Mouse (Mus musculus): ENCODE results near the gene Cacna1e. TPM values are rescaled to one million over a fixed set of nuclear protein-coding genes. Genes with fewer than 3 reads are reported as not detected.

Cacna1e gene
- polyA plus RNA-seq, 1 experiment, result not detected

DNA sequence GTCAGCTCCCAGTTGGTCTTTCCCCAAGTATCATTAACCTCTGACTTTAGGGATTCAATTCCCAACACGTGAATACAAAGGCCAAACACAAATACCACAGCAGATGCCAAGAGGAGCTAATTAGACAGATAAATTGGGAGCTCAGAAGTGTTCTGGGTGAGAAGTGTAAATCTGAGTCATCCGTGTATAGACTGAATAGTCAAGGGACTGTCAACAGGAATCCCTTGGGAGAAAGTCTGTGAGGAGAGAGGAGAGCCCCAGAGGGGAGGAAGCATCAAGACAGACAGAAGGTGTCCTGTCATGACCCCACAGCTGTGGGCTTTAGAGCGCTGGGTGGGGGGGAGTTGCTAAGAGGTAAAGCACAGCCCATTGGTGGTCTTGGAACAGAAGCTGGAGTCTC lies 276.9 kb downstream of the Cacna1e start:
- no peak overlapping the region for H3K4me3 ChIP-seq (replicated peaks)
- no peaks in the 10 kb centered on the region for H3K36me3 ChIP-seq (ENCODE audit: control insufficient read depth)
- H3K27me3 ChIP-seq (ENCODE audit: control insufficient read depth), result no peaks in the 10 kb centered on the region
- TF ChIP-seq TAL1 (IDR thresholded peaks at IDR 0.05; ENCODE audit: low read length), result no peak
- no peak for TF ChIP-seq GATA1 (IDR thresholded peaks at IDR 0.05; ENCODE audit: low read length)
- no peaks in the 10 kb centered on the region for H3K9me3 ChIP-seq (ENCODE audit: control insufficient read depth, low read length)
- no peaks in the 10 kb centered on the region for H3K4me1 ChIP-seq (ENCODE audit: control insufficient read depth)

DNA sequence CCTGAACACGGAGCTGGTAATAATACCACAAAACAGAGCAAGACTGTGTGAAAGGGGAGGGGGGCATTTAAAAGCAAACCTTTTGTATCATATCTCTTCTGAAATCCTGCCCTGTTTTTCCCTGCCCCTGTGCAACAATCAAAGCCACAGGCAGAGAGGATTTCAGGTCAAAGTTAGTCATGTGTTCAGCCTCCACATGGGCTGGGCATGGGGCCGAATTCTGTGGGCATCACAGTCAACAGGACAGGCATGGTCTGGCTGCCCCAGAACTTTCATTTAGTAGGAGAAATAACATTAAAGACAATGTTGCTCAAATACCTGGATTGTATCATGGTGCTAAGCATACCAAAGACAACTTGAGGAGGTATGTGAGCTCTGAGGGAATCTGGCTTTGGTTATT lies 278.7 kb downstream of the Cacna1e start:
- no peak for TF ChIP-seq TAL1 (IDR thresholded peaks at IDR 0.05; ENCODE audit: low read length)
- Histone ChIP-seq H3K27me3 (ENCODE audit: control insufficient read depth) (no peaks in the 10 kb centered on the region), H3K36me3 (ENCODE audit: control insufficient read depth) (no peaks in the 10 kb centered on the region), H3K9me3 (ENCODE audit: control insufficient read depth, low read length) (no peaks in the 10 kb centered on the region), H3K4me1 (ENCODE audit: control insufficient read depth) (no peaks in the 10 kb centered on the region), H3K4me3 (replicated peaks) (no peak overlapping the region)

DNA sequence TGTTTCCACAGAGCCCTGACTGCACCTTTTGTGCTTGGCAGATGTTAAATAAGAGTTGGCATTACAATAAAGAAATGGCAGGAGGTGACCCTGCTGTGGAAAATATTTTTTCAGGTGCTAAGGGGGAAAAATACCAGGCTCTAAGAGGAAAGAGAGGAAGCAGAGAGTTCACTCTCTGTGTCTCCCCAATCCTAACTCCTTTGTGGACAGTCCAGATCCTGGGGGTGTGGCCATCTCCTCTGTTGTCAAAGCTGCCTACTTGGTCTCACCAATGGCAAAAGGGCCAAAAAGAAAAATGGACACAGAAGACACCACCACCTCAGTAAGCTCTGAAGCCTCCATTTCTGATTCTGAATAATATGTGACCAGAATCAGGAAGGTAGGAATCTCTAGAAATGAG lies 280.5 kb downstream of the Cacna1e start:
- peaks cover 6% of the 10 kb centered on the region for H3K9me3 ChIP-seq (ENCODE audit: control insufficient read depth, low read length)
- no peak overlapping the region for H3K4me3 ChIP-seq (replicated peaks)
- no peaks in the 10 kb centered on the region for H3K27me3 ChIP-seq (ENCODE audit: control insufficient read depth)
- TF ChIP-seq TAL1 (IDR thresholded peaks at IDR 0.05; ENCODE audit: low read length) (no peak), GATA1 (IDR thresholded peaks at IDR 0.05; ENCODE audit: low read length) (no peak)
- no peaks in the 10 kb centered on the region for H3K4me1 ChIP-seq (ENCODE audit: control insufficient read depth)
- no peaks in the 10 kb centered on the region for H3K36me3 ChIP-seq (ENCODE audit: control insufficient read depth)

DNA sequence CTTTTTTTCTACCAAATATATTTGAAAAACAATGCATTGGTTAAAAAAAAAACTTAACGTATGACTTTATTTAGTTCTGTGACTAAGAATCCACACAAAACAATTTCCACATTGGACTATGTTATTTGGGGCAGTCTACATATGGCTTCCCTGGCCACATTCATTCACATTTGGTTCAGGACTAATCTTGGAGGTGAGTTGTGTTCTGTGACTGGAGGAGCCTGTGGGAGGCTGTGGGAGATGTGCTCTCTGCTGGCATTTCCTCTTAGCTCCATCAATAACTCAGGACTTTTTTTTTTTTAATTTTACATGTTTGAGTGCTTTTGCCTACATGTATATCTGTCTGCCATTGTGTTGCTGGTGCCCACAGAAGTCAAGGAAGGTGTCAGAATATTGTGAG lies 281.8 kb downstream of the Cacna1e start:
- Histone ChIP-seq H3K4me3 (replicated peaks) (no peak overlapping the region), H3K9me3 (ENCODE audit: control insufficient read depth, low read length) (peaks cover 8% of the 10 kb centered on the region), H3K27me3 (ENCODE audit: control insufficient read depth) (no peaks in the 10 kb centered on the region), H3K36me3 (ENCODE audit: control insufficient read depth) (no peaks in the 10 kb centered on the region), H3K4me1 (ENCODE audit: control insufficient read depth) (no peaks in the 10 kb centered on the region)
- no peak for TF ChIP-seq GATA1 (IDR thresholded peaks at IDR 0.05; ENCODE audit: low read length)

DNA sequence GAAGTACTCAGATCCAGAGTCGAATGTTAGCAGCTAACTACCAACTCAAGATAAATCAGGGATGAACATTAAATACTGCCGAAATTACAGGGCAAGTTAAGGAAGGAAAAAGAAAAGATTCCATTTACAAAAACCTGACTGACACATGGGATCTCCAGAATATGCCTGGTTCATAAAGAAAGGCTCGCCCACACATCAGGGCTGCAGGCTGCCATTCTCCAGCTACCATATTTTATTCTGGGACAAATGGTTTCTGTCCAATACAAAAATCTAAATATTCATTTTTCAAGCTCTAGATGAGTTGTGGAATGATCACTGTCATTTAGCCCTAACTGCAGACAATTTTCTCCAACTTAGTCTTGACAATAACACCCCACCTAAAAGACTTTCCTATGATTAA lies 301.8 kb downstream of the Cacna1e start:
- Histone ChIP-seq H3K9me3 (ENCODE audit: control insufficient read depth, low read length) (peaks cover 3% of the 10 kb centered on the region; the same call in 1 of the 2 replicates), H3K27me3 (ENCODE audit: control insufficient read depth) (no peaks in the 10 kb centered on the region), H3K36me3 (ENCODE audit: control insufficient read depth) (no peaks in the 10 kb centered on the region), H3K4me3 (replicated peaks) (no peak overlapping the region), H3K4me1 (ENCODE audit: control insufficient read depth) (no peaks in the 10 kb centered on the region)
- TF ChIP-seq GATA1 (IDR thresholded peaks at IDR 0.05; ENCODE audit: low read length) (no peak), TAL1 (IDR thresholded peaks at IDR 0.05; ENCODE audit: low read length) (no peak)

DNA sequence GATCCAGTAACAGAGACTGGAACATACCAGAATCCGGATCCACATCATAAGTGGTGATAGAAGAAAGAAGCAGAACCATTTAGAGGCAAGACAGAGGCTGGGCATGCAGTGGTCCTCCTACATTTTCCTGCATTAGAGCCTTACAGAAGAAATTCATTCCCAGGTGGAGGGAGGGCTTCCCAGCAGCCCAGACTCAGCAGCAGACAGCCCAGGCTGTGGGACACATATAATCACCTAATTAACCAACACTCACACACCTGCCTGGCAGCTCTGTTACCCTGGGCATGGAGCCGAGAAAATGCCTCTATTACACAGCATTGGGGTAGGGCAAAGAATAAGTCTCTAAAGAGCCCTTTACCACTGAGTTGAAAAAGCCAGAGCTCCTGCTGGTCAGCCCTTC lies 304.4 kb downstream of the Cacna1e start:
- no peak for TF ChIP-seq TAL1 (IDR thresholded peaks at IDR 0.05; ENCODE audit: low read length)
- TF ChIP-seq GATA1 (IDR thresholded peaks at IDR 0.05; ENCODE audit: low read length), result no peak
- Histone ChIP-seq H3K9me3 (ENCODE audit: control insufficient read depth, low read length) (peaks cover 3% of the 10 kb centered on the region; the same call in 1 of the 2 replicates), H3K4me3 (replicated peaks) (no peak overlapping the region), H3K27me3 (ENCODE audit: control insufficient read depth) (no peaks in the 10 kb centered on the region), H3K36me3 (ENCODE audit: control insufficient read depth) (no peaks in the 10 kb centered on the region), H3K4me1 (ENCODE audit: control insufficient read depth) (no peaks in the 10 kb centered on the region)

DNA sequence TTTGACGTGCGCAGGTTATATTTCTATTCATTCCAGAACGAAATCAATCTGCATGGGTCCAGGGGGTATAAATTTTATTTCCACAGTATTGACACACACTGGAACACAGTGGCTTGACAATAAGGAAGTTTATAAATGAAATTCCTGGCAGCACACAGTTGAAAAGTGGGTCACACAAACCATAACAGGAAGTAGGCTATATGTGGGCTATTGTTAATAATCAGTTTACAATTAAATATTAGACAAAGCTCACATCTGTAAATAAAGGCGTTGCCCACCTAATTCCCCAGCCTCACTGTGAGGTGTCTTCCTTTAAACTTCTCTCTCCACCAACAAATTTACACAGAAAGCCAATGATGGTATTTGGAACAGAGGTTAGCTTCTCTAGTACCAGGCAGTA lies 305.6 kb downstream of the Cacna1e start:
- peaks cover under 1% of the 10 kb centered on the region; the same call in 1 of the 2 replicates for H3K9me3 ChIP-seq (ENCODE audit: control insufficient read depth, low read length)
- no peaks in the 10 kb centered on the region for H3K4me1 ChIP-seq (ENCODE audit: control insufficient read depth)
- TF ChIP-seq TAL1 (IDR thresholded peaks at IDR 0.05; ENCODE audit: low read length), result no peak
- H3K36me3 ChIP-seq (ENCODE audit: control insufficient read depth), result no peaks in the 10 kb centered on the region
- no peaks in the 10 kb centered on the region for H3K27me3 ChIP-seq (ENCODE audit: control insufficient read depth)
- H3K4me3 ChIP-seq (replicated peaks), result no peak overlapping the region

DNA sequence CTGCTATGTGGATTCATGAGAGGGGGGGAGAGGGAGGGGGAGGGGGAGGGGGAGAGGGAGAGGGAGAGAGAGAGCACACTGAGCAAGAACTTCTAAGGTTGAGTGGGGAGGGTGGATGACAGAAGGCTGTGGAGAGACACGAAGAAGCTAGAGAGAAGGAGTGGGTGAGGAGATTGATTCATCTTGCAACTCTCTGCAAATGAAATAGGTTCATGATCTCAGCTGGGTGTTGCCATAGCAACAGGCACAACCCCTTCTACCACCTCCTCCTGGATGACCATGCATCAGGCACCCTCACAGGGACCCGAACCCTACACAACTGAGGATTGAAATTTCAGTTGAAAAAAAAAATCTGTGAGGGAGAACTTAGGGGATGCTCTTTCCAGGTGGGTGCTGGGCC lies 307.9 kb downstream of the Cacna1e start:
- no peak overlapping the region for H3K4me3 ChIP-seq (replicated peaks)
- H3K4me1 ChIP-seq (ENCODE audit: control insufficient read depth), result no peaks in the 10 kb centered on the region
- H3K27me3 ChIP-seq (ENCODE audit: control insufficient read depth), result no peaks in the 10 kb centered on the region
- TF ChIP-seq TAL1 (IDR thresholded peaks at IDR 0.05; ENCODE audit: low read length), result no peak
- no peak for TF ChIP-seq GATA1 (IDR thresholded peaks at IDR 0.05; ENCODE audit: low read length)
- H3K9me3 ChIP-seq (ENCODE audit: control insufficient read depth, low read length), result no peaks in the 10 kb centered on the region
- H3K36me3 ChIP-seq (ENCODE audit: control insufficient read depth), result no peaks in the 10 kb centered on the region

DNA sequence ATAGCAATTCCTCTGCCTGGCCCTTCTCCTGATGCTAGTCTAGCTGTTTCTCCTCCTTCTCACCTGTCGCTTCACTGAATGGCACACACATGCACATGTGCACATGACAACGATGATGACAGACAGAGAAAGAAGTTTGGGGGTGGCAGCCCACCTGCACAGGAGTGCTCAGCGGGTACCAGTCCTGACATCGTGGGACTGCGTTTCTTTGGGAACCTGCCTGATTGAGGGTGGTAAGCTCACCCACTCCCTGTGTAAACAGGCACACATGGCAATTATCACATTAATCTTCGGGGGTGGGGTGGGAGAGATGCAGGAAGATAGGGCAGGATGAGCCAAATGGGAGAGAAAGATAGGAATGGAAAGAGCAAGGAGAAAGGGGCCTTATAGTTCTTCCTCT lies 318.3 kb downstream of the Cacna1e start:
- H3K4me3 ChIP-seq (replicated peaks), result no peak overlapping the region
- no peaks in the 10 kb centered on the region for H3K27me3 ChIP-seq (ENCODE audit: control insufficient read depth)
- H3K4me1 ChIP-seq (ENCODE audit: control insufficient read depth), result no peaks in the 10 kb centered on the region
- no peaks in the 10 kb centered on the region for H3K36me3 ChIP-seq (ENCODE audit: control insufficient read depth)
- TF ChIP-seq TAL1 (IDR thresholded peaks at IDR 0.05; ENCODE audit: low read length) (no peak), GATA1 (IDR thresholded peaks at IDR 0.05; ENCODE audit: low read length) (no peak)
- peaks cover 10% of the 10 kb centered on the region for H3K9me3 ChIP-seq (ENCODE audit: control insufficient read depth, low read length)

DNA sequence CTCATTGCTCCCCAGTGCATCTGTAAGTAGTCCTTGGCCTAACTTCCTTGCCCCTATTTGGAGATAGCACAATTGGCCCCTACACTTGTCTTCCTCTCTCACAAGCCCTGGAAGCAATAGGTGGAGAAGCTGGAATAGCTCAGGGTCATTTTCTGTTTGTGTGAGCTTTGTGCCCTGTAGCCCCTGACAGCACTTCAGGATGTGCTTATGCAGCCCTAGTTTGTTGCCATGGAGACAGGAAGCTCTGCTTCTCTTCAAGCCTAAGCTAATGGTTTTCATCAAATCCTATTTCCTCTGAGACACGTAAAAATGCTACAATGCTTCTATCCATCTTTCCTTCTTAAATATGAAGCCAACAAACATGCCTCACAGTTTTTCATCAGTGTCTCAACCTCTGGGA lies 328.5 kb downstream of the Cacna1e start:
- Histone ChIP-seq H3K4me3 (replicated peaks) (no peak overlapping the region), H3K9me3 (ENCODE audit: control insufficient read depth, low read length) (no peaks in the 10 kb centered on the region), H3K4me1 (ENCODE audit: control insufficient read depth) (no peaks in the 10 kb centered on the region), H3K36me3 (ENCODE audit: control insufficient read depth) (no peaks in the 10 kb centered on the region), H3K27me3 (ENCODE audit: control insufficient read depth) (no peaks in the 10 kb centered on the region)
- TF ChIP-seq TAL1 (IDR thresholded peaks at IDR 0.05; ENCODE audit: low read length) (no peak), GATA1 (IDR thresholded peaks at IDR 0.05; ENCODE audit: low read length) (no peak)
